Mouse (Mus musculus): ENCODE results near the gene Srgap1. TPM values are rescaled to one million over a fixed set of nuclear protein-coding genes. Genes with fewer than 3 reads are reported as not detected.

Srgap1 gene
- total RNA-seq, 2 experiments from 2014 or later: 4.3 to 7.7 TPM

DNA sequence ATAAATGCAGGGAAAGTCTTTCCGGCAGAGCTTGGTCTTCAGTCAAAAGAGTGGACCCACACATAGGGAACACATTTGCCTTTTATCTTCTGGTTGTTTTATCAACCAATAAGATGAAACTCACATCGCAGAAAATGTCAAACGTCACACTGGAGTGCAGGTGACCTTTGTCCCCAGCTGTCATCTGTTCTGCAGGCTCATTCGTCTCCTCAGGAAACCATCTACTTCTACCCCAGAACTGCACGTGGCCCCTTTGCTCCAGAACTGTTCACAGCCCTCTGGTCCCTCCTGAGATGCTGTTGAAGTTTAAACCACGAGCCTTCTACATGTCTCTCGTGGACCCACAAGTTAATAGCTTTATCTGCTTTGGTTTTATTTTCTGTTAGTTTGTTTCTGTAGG, 168.3 kb downstream of the Srgap1 start:
- DNase-seq: no peak

DNA sequence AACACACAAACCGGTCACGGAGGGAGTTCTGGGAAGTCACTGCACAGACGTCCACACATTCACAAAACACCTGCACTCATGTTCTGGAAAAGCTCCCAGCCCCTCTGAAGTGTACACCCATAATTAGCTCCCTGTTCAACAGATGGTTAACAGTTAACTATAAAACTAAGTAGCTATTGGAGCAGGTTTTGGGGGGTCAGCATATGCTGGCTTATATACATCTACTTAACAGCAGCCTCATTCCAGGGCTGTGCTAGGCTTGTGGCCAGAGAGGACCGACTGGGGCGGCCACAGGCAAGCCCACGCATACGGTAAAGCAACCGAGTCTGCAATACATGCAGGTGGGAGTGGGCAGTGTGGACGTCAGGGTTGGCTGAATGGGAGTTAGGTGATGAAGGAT, 169.2 kb downstream of the Srgap1 start:
- no peak for DNase-seq

DNA sequence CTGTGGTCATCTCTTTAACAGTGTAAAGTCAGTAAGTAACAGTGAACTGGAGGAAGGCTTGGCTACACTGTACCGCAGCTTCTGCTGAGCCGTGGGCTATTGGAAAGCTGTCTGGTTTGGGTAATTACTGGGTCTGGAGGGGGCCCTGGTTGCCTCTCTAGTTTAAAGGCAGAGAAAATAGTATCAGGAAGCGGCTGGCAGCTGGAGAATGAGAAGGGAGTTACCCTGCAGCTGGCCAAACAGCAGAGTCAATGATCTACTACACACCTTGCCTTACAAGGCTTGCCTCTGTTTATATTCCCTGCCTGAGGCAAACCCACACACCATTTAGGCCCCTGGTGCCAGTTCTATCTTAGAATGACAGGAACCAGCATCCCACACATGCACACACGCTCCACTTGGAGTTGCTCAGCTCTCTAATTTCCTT, 174.0 kb downstream of the Srgap1 start:
- DNase-seq: no peak

DNA sequence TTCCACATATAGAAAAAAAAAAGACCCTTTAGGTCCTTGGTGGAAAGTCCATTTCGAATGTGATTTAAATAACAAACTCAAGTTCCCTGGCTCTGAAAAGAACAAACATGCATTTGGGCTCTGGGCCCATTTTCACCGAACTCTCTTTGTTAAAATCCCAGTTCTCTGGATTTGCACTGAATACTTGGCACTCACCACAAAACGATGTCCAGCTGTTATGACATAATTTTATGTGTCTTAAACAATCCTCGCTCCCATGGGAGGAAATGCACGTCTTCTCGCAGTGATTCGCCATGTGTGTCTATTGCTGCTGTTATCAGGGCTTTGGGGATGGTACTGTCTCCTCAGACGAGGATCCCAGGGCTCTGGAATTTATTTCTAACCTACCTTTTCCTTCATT, 177.2 kb downstream of the Srgap1 start:
- DNase-seq: no peak

DNA sequence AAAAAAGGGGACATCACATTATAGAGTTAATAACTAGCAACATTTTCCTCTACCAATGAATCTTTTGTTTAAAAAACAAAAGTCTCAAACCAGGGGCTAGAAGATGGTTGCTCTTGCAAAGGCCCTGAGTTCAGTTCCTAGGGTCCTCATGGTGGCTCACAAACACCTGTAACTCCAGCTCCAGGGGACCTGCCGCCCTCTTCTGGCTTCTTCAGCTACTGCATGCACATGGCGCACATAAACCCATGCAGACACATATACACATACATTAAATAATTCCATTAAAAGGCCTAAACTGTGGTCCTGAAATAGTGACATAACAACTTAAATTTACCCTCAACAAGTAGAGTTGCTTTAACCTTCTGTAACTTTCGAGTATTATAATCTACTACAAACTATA, 178.9 kb downstream of the Srgap1 start:
- DNase-seq: no peak

DNA sequence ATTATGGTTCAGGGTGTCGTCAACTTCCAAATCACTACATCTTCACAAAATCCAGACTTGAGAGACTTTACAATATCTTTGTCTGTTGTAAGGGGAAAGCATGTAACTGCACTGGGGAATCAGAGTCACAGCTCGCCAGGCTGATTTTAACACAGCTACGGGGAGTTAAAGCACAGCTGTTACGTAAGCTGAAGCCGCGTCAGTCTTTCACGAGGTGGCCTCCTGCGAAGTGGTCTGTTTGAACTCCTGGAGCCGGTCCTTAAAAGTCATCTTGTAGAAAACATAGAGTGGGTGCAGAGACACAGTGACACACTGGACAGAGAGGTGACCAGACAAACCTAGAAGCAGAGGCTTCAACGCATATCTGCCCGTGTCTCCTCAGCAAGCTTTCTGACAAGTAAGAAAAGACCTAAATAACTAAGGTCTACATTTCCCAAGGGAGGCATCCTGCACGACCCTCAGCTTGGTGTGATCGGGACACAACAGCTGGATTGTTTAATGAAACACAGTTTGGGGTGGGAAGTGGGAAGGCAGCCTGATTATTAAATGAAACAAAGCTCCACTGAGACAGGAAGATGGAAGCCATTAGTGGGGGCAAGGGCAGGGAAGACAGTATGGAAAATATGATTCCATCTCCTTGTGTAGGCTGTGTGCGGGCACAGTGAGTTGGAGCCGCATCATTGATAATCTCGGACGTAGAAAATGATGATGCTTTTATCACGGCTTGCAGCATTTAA, 181.4 kb downstream of the Srgap1 start:
- no peak for DNase-seq

DNA sequence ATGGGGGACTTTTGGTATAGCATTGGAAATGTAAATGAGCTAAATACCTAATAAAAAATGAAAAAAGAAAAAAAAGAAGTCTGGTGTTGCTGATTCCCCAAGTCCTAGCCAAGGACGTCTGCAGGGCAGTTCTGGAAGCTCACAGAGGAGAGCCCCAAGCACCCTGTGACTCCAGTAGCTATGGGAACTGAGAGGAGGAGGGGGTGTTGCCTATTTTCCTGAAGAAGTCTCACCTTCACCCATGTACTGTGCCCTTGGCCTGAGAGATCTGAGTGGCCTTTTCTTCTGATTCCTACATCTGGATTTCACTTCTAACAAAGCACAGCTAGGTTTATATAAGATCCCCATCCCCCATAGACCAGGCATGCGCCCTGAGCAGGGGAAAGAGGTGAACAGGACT, 186.2 kb downstream of the Srgap1 start:
- DNase-seq: no peak

DNA sequence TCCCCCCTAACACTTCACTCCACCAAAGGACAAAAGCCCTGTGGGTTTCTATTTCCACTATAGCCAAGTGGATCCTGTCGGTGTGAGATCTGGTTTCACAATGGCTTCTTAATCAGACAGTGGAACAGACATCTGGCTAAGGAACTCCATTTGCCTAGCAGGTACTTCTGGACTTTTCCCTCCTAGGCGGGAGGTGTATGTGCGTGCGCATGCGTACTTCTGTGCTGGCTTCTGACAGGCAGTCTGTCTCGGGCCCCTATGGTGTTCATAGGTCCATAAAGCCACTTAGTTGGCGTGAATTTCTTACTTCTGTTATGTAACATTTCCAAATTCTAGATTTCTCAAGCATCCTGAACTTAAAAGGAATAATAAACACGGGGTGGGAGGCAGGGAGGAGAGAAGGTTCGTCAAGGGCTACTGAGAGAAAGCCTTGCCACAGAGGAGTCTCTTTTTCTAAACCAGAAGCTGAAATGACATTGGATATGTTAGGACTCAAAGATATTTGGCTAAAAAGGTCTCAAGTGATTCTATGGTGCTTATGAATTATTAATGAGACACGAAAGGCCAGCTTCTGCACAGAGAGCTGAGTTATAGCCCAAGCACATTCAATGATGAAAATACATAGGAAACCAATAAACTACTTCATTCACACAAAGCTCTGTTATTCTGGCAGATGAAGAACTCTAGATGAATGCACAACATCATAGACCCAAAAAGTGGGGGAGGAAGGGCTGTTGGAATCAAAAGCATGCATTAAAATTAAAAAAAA, 187.1 kb downstream of the Srgap1 start:
- no peak for DNase-seq

DNA sequence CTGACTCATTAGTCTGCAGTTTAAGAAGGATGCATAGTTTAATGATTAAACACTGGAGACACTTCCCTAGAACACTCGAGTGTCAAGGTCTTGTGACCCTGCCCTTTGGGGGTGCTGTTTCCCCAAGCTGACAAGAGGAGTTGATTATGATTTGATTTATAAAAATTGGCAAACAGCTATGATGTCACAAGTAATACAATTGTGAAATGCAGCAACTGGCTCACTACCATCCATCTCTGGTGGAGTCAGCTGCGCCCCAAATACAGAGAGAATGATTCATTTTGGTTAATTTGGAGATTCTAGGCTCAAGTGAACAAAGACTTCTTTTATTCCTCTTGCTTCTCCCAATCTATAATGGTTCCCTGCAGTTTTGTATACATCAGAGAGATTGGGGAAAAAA, 188.2 kb downstream of the Srgap1 start:
- DNase-seq: no peak

DNA sequence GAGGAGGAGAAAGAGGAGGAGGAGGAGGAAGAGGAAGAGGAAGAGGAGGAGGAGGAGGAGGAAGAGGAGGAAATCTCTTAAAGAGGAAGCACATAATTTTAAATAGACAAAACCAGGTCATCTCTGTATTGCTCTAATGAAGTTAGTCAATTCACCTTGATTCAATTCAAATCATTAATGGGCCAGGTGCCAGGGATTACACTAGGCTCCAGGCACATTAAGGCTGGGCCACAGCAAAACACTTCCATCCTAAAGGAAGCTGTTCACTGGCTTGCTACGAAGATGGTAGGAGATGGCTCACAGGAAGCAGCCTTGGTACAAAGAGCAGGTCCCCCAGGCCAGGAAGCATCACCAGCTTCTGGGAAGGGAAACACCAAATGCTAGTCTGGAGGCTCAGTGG, 189.0 kb downstream of the Srgap1 start:
- DNase-seq: no peak

DNA sequence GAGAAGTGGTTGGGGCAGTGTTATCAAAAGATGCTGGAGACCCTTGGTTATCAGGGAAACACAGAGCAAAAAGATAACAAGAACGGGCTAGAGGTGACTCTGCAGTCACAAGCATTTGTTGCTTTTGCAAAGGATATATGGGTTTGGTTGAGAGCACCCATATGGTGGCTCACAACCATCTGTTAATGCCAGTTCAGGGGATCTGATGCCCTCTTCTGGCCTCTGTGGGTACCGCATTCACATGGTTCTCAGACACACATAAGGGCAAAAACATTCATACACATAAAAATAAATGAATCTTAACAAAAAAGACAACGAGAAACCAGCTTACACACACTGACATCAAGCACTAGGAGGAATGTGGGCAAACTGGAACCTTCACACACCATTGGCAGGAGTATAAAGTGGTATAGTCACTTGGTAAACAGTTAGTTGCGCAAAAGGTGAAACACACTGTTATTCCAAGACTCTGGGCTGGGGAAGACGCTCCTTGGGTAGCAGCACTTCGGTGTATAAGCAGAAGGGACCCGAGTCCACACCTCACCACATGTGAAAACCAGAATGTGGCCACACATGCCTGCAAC, 191.2 kb downstream of the Srgap1 start:
- DNase-seq: no peak

DNA sequence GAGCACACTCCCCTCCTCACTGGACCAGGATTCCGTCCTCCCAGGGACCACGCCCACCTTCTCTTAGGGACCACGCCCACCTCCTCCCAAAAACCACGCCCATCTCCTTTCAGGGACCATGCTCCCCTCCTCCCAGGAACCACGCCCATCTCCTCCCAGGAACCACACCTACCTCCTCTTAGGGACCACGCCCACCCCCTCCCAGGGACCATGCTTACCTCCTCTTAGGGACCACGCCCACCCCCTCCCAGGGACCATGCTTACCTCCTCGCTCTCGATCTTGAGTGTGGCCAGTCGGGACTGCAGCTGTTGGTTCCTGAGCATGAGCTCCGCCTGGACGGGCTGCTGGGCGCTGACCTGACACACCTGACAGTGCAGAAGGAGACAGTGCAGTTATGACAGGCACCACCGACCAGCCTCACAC, 193.7 kb downstream of the Srgap1 start:
- no peak for DNase-seq

DNA sequence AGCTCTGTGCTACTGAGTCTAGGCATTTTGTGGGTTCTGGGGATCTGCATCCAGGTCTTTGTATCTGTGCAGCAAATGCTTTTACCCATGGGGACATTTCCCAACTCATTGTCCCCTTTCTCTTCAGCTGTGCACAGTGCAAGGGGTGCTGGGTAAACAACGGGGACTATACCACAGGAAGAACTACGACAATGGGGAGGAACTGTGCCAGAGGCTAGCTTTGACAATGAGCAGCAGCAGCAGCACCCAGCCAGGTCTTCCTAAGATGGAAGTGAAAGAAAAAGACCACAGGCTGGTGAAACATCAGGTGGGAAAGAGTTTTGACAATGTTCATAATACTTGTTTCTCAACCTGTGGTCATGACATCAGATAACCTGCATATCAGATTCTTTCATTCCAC, 197.6 kb downstream of the Srgap1 start:
- DNase-seq: no peak

DNA sequence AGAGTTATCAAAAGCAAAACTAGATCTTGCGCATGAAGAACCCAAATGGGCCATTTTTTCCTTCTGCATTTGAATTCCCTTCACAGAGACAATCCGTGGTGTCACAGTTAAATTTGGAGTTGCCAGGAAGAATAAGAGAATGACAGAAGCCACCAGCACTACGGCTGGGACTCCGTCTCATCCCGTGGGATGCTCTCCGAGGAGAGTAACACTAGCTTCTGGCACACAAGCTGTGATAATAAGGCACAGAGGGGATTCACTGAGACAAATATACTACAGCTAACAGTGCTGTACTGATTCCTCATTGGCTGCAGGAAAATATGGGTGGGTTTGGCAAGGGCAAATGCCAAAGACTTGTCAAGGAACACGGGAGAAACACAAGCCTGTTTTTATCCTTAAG, 201.4 kb downstream of the Srgap1 start:
- DNase-seq: no peak

DNA sequence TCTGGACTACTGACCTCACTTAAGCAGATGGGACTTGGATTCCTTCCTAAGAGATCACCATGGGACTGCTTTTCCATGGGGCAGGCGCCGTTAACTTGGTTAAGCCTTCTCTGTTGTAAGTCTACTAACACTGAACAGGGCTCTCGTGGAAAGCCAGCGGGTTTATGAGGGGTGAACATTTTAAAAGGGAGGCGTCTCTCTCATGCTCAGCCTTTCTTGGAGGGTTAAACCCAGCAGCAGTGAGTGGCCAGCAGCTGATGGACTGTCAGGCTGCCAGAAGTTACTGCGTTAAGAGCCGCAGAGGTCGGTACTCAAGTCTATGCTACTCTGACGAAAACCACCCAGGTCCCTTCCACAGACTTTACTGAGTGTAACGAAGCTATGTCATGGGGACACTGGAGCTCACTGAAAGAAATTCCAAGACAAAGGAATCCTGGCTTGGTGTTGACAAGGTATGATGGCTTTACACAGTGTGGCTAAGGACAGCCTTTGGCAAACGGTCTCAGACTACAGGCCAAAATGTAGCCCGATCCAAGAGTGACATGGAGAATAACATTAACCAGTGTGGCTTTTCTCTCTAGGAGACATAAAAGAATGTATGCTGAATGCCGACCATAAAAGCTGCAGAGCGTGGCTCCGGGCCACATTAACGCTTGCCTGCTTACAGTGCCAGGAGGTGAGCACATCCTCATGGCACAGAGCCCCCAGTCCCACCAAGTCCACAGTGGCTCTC, 209.8 kb downstream of the Srgap1 start:
- peak; percentile 54 for DNase-seq

DNA sequence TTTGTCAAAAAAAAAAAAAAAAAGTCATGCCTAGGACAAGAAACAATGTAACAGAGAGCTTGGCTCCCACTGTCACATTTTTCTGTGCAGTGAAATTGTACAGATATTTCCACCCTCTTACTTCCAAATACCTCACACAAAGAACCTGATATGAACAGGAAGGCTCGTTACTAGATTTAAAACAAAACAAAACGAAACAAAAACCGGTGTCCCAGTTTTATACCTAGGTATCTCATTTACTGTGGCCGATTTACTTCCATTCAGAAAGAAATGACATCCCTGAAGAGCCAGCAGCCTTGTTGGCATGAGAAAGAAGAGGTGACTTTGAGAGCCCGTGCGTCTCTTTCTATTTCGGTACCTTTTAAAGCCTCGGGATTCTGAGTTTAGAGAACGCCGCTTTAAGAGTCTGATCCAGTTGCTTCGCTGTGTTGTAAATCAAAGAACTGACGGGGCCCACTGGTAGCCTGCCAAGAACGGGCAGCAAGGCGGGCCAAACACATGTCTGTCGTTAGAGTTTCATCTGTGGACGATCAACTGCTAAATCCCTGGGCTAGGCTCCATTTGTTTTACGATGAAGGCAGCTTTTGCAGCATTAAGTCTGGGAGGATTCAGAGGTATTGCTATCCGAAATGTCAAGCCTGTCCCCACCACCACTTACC, 210.5 kb downstream of the Srgap1 start:
- peak; percentile 84 for DNase-seq

DNA sequence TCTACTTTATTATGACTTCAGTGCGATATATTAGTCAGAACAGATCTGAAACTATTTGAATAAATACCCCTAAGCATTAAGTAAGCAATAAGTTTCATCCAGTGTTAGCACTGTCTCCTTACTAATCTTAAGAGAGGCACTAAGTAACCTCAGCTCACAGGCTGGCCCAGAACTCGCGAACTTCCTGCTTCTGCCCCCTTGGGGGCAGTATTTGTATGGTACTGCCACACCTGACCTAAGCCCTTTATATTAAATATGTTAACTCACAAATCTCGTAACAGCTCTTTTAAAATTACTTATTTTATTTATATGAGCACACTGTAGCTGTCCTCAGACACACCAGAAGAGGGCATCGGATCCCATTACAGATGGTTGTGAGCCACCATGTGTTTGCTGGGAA, 213.7 kb downstream of the Srgap1 start:
- DNase-seq: no peak

DNA sequence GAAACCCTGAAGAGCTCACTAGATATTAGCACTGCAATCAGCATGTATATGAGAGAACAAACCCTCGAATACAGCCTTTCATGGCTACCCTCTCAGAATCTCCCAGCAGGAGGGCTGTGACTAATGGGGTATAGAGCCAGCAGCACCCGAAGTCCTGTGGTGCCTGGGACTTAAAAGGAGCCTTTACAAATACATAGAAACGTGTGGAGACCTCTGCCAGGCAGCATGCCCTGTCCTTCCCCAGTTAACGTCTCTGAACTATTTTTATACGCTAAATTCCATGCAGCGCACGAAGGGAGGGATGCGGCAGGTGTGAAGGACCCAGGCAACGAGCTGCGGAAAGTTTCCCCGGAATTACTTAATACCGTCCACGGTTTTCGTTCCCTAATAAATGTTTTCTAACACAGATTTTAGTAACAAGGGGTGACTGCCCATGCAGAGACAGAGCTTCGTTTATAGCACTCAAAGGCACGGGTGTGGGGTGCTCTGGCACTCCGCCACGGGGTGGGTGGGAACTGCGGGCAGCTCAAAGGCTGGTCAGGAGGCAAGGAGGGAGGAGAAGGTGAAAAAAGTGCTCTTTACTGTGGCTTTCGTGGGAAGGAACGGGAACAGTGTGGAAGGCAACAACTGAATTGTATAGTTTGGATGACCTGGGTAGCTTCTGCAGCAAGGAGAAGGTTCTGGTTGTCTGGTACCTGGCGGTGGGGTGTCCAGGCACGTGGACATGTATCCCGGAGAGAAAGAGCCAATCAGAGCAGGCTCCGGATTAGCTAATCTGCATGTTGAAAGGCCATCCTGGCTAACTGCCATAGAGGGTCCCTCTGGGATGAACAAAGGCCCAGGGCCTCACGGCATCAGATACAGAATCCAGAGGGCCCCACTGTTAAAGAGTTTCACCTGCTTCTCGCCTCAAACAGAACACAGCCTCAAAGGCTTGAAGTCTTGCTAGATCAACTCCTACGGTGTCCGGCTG, 216.5 kb downstream of the Srgap1 start:
- no peak for DNase-seq

DNA sequence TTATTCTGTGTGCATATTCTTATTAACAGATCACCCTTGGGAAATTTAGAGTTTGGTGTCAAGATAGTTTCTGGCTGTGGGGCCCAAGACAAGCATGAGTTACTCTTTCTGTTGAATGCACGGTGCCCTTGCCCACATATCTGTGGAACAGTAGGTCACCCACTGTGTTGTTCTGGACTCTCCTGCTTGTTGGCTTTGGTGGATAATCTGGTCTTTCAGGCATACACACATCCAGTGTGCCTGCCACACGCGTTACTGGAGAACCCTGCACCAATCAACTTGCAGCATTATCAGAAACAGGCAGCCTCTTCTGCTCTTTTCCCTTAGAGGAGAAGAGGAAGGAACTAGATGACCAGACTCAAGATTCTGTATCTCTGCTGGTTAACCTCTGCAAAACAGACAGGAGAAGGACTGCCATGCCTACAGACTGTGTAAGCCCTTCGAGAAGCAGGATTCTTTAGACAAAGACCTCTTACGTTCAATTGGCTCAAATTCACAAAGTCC, 217.3 kb downstream of the Srgap1 start:
- DNase-seq: no peak

DNA sequence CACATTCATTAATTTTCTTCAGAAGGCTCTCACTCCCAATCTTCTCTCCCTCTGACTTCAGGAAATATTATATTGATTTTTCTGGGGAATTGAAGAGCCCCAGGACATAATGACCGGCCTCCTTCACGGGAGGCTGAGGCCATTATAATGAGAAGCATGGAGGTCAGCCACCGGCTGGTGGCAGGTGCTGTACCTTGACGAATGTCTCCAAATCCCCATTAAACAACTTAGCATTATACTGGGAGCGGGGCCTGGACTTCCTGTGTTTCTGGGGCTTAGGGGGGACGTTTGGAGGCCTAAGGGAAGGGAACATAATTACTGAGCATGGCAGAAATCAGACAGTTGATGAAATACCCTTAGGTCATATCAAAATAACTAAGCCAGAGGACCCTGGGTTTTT, 218.1 kb downstream of the Srgap1 start:
- DNase-seq: no peak

DNA sequence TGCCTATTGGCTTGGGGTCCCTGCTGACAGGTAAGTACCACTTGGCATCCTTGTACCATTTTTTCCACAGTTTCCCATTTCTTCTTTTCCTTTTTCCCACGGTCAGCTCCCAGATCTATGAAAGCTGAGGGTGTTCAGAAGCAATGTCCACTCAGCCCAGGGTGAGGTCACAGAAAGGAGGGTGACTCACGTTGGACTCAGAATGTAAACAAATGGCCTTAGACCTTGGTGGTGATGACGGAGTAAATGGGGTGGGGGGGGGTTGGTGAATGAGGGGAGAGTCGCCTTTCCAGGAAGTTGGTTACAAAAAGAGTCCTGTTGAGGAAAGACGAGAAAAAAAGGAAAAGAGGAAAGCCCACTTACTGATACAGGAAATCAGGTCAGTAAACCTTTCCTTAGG, 224.4 kb downstream of the Srgap1 start:
- no peak for DNase-seq
